Mouse (Mus musculus) heart, postnatal 14 days (tissue): ENCODE measurements around the gene Serinc5. TPM values are rescaled to one million over a fixed set of nuclear protein-coding genes. Genes with fewer than 3 reads are reported as not detected.
"Not testable (repeated sequence)": the region's sequence is repeated elsewhere in the genome, so short reads cannot be mapped to it uniquely, and the experiment has no call there.

Experiments
- DNase-seq, 2 experiments: peaks; one replicate each; pipeline ENCODE4 v3.0.0; 2021 to 2022
- intact Hi-C: fragments of 180-260 bp; cut with DNase I; formaldehyde crosslinking; loops from one replicate; pipeline ENCODE4 v1.15.1; 2025
- total RNA-seq, 2 experiments: library from RNA; stranded (reverse); gene quantifications; 2 replicates each; pipeline ENCODE4 v1.2.3; 2021

Serinc5 gene
- total RNA-seq, 2 experiments from 2014 or later: 27.2 to 28.4 TPM

- intact Hi-C loops: no loop called here
- DNase-seq: peak in 1 of 2 experiments; percentile 45
Observed at GRCm38 (mm10) chr13:92656815-92657513, 46.1 kb downstream of the Serinc5 start.

GRCm38 (mm10) chr13:92659611-92660010, 48.7 kb downstream of the Serinc5 start:
- DNase-seq: no peak
- intact Hi-C loops: no loop called here

- intact Hi-C loops: no loop called here
- DNase-seq: no peak
Observed at GRCm38 (mm10) chr13:92662555-92663286, 51.8 kb downstream of the Serinc5 start.

GRCm38 (mm10) chr13:92665008-92665407, 54.1 kb downstream of the Serinc5 start:
- no peak for DNase-seq
- intact Hi-C loops: no loop called here

- no peak for DNase-seq
- intact Hi-C loops: no loop called here
Observed at GRCm38 (mm10) chr13:92668214-92668985, 57.5 kb downstream of the Serinc5 start.

- DNase-seq: no peak
- intact Hi-C loops: loop anchor here (5.0 kb wide), 1 partner anchor 59 kb away; the partner anchor contains the start of gene Serinc5
Observed at GRCm38 (mm10) chr13:92671727-92672126, 60.8 kb downstream of the Serinc5 start.

GRCm38 (mm10) chr13:92674676-92675075, 63.8 kb downstream of the Serinc5 start:
- intact Hi-C loops: loop anchor here (5.0 kb wide), 1 partner anchor 62 kb away; the partner anchor contains the start of gene Serinc5

GRCm38 (mm10) chr13:92675308-92675707, 64.4 kb downstream of the Serinc5 start:
- intact Hi-C loops: no loop called here
- DNase-seq: no peak

More at GRCm38 (mm10) chr13:92674676-92675075, 63.8 kb downstream of the Serinc5 start:
- no peak for DNase-seq

- intact Hi-C loops: no loop called here
Observed at GRCm38 (mm10) chr13:92675897-92676584, 65.2 kb downstream of the Serinc5 start.

GRCm38 (mm10) chr13:92677656-92678055, 66.8 kb downstream of the Serinc5 start:
- no peak for DNase-seq
- intact Hi-C loops: no loop called here

More at GRCm38 (mm10) chr13:92675897-92676584, 65.2 kb downstream of the Serinc5 start:
- DNase-seq: peak; percentile 35 to 63

- intact Hi-C loops: no loop called here
- DNase-seq: no peak
Observed at GRCm38 (mm10) chr13:92679661-92680060, 68.8 kb downstream of the Serinc5 start.

GRCm38 (mm10) chr13:92681541-92681940, 70.7 kb downstream of the Serinc5 start:
- no peak for DNase-seq
- intact Hi-C loops: no loop called here

- DNase-seq: no peak
- intact Hi-C loops: no loop called here
Observed at GRCm38 (mm10) chr13:92682833-92683232, 71.9 kb downstream of the Serinc5 start.

- intact Hi-C loops: no loop called here
- DNase-seq: no peak
Observed at GRCm38 (mm10) chr13:92683464-92683863, 72.6 kb downstream of the Serinc5 start.

- intact Hi-C loops: no loop called here
Observed at GRCm38 (mm10) chr13:92684310-92684709, 73.4 kb downstream of the Serinc5 start.

GRCm38 (mm10) chr13:92685273-92685672, 74.4 kb downstream of the Serinc5 start:
- intact Hi-C loops: loop anchor here (5.0 kb wide), 1 partner anchor 38 kb away; no protein-coding TSS in a partner anchor
- DNase-seq: no peak

More at GRCm38 (mm10) chr13:92684310-92684709, 73.4 kb downstream of the Serinc5 start:
- DNase-seq: no peak

- not testable (repeated sequence) for DNase-seq
- intact Hi-C loops: loop anchor here (5.0 kb wide), 1 partner anchor 40 kb away; no protein-coding TSS in a partner anchor
Observed at GRCm38 (mm10) chr13:92687151-92687550, 76.3 kb downstream of the Serinc5 start.

- intact Hi-C loops: loop anchor here (5.0 kb wide), 1 partner anchor 42 kb away; no protein-coding TSS in a partner anchor
- no peak for DNase-seq
Observed at GRCm38 (mm10) chr13:92689061-92689460, 78.2 kb downstream of the Serinc5 start.

- intact Hi-C loops: no loop called here
- no peak for DNase-seq
Observed at GRCm38 (mm10) chr13:92693866-92694550, 83.1 kb downstream of the Serinc5 start.
